Comparison of ENCODE assay signal across 9 mouse cellular contexts in genomic region chr11:69989949-69990348, GRCm38 (mm10). TPM values are rescaled to one million over a fixed set of nuclear protein-coding genes. Genes with fewer than 3 reads are reported as not detected.
DNase-seq lines count a peak whose midpoint lies in the region; ATAC-seq and TF ChIP-seq lines count a peak whose summit lies in the region.
"Had no signal": no experiment of that assay in that cellular context is flagged by ENCODE, and none has a peak within 500 bp of the region (broad histone marks: within the 10 kb centered on the region; RNA-seq: fewer than 3 reads in every experiment).

No protein-coding gene starts in this region.

- H3K4me3 ChIP-seq in intestine, embryonic 15.5 days (replicated peaks): no peak overlapping the region
- no peak overlapping the region for H3K4me3 ChIP-seq in intestine, embryonic 16.5 days (ENCODE audit: low read length)
- H3K4me3 ChIP-seq in testis, adult 2 months (ENCODE audit: control insufficient read depth, low read depth, low read length): peak overlapping the region; percentile 93

- H3K4me1 ChIP-seq in intestine, embryonic 15.5 days (replicated peaks): peaks cover 5% of the 10 kb centered on the region
- peaks cover 16% of the 10 kb centered on the region for H3K4me1 ChIP-seq in intestine, embryonic 16.5 days (ENCODE audit: control insufficient read depth, insufficient read depth, low read length)
- H3K4me1 ChIP-seq in testis, adult 2 months (ENCODE audit: control insufficient read depth, insufficient read depth, low read length): peaks cover 6% of the 10 kb centered on the region

- no peak for TF ChIP-seq POLR2A in testis, adult 2 months (IDR thresholded peaks at IDR 0.05; ENCODE audit: control insufficient read depth, low read depth, low read length)

- DNase-seq in cerebellum, adult 9-10 months: peak; percentile 49
- DNase-seq in cerebellum, adult 11 months: no peak
- no peak for DNase-seq in testis, postnatal 14 days (ENCODE audit: low spot score)
- DNase-seq in left cerebral cortex, postnatal 36 days (ENCODE audit: low spot score in 2 of 2): no peak
- no peak for DNase-seq in left cerebral cortex, postnatal 10 days (ENCODE audit: extremely low spot score in 1 of 2, low spot score in 2 of 2)
- DNase-seq: kidney, postnatal 14 days had no signal

- no peaks in the 10 kb centered on the region for H3K27me3 ChIP-seq in intestine, embryonic 15.5 days (replicated peaks)
- no peaks in the 10 kb centered on the region for H3K27me3 ChIP-seq in intestine, embryonic 16.5 days (replicated peaks; ENCODE audit: control insufficient read depth, insufficient read depth, low read length)
- H3K27me3 ChIP-seq in testis, adult 2 months (ENCODE audit: control insufficient read depth, insufficient read depth, low read length): no peaks in the 10 kb centered on the region

- no peak overlapping the region for H3K4me2 ChIP-seq in intestine, embryonic 15.5 days (replicated peaks)
- no peak overlapping the region for H3K4me2 ChIP-seq in intestine, embryonic 16.5 days (ENCODE audit: low read depth, low read length)

- WGBS in intestine, embryonic 15.5 days: 87% methylated on average over 8 of the region's 8 CpGs
- WGBS in intestine, embryonic 16.5 days: 88% methylated on average over 8 of the region's 8 CpGs

- intact Hi-C loops in left cerebral cortex, postnatal 36 days (cut with DNase I): no loop called here
- intact Hi-C loops in left cerebral cortex, postnatal 10 days (cut with DNase I): no loop called here

- no peak for ATAC-seq in intestine, embryonic 15.5 days
- ATAC-seq in intestine, embryonic 16.5 days: no peak

- TF ChIP-seq CTCF in testis, adult 2 months (IDR thresholded peaks at IDR 0.05; ENCODE audit: control insufficient read depth, insufficient read depth, insufficient replicate concordance, low read depth, low read length): no peak

- H3K9ac ChIP-seq in intestine, embryonic 15.5 days: no peak overlapping the region
- no peak overlapping the region for H3K9ac ChIP-seq in intestine, embryonic 16.5 days (ENCODE audit: low read depth, low read length)

- no peaks in the 10 kb centered on the region for H3K9me3 ChIP-seq in intestine, embryonic 15.5 days
- no peaks in the 10 kb centered on the region for H3K9me3 ChIP-seq in intestine, embryonic 16.5 days (ENCODE audit: control insufficient read depth, low read length)

- H3K36me3 ChIP-seq in intestine, embryonic 15.5 days: peaks cover 37% of the 10 kb centered on the region
- peaks cover 25% of the 10 kb centered on the region for H3K36me3 ChIP-seq in intestine, embryonic 16.5 days (ENCODE audit: control insufficient read depth, insufficient read depth, low read length)
- H3K36me3 ChIP-seq in testis, adult 2 months (ENCODE audit: control insufficient read depth, insufficient read depth, low read length): peaks cover 4% of the 10 kb centered on the region

- H3K27ac ChIP-seq in intestine, embryonic 15.5 days: 0 out of 2 replicates have a peak overlapping the region, but pooled peaks have one; percentile 40
- no peak overlapping the region for H3K27ac ChIP-seq in intestine, embryonic 16.5 days (ENCODE audit: low read length)
- H3K27ac ChIP-seq in testis, adult 2 months (ENCODE audit: control insufficient read depth, insufficient read depth, low read depth, low read length): peak overlapping the region; percentile 49; the same call in 1 of the 2 replicates

RNA-seq across cellular contexts. Expression of gene Gabarap, which starts 1.0 kb away (rescaled TPM):
- 529 and 559 TPM in 2 replicates for polyA plus RNA-seq in intestine, embryonic 15.5 days (2015; fragmentation: Nextera tagmentation; extraction: Ambion mirVana)
- polyA plus RNA-seq in intestine, embryonic 16.5 days (2015; fragmentation: Nextera tagmentation; extraction: Ambion mirVana): 639 and 679 TPM in 2 replicates
- polyA plus RNA-seq in testis, adult 2 months (2012; rRNA removed): 659 and 826 TPM in 2 replicates
- 100 to 1,000 TPM; 199 to 219 TPM for total RNA-seq in left cerebral cortex, postnatal 36 days (2021)
- 100 to 1,000 TPM; 252 to 266 TPM for total RNA-seq in left cerebral cortex, postnatal 10 days (2021)

RNA-seq across cellular contexts. Expression of gene Phf23, which starts 5.6 kb away (rescaled TPM):
- 58.6 and 61.3 TPM in 2 replicates for polyA plus RNA-seq in intestine, embryonic 15.5 days (2015; fragmentation: Nextera tagmentation; extraction: Ambion mirVana)
- 49.7 and 53.1 TPM in 2 replicates for polyA plus RNA-seq in intestine, embryonic 16.5 days (2015; fragmentation: Nextera tagmentation; extraction: Ambion mirVana)
- 19.0 and 21.2 TPM in 2 replicates for polyA plus RNA-seq in testis, adult 2 months (2012; rRNA removed)
- total RNA-seq in left cerebral cortex, postnatal 36 days (2021): 10 to 100 TPM; 41.3 to 46.1 TPM
- total RNA-seq in left cerebral cortex, postnatal 10 days (2021): 10 to 100 TPM; 35.2 to 38.6 TPM

RNA-seq across cellular contexts. Expression of gene Elp5, which starts 7.6 kb away (rescaled TPM):
- 102 and 105 TPM in 2 replicates for polyA plus RNA-seq in intestine, embryonic 15.5 days (2015; fragmentation: Nextera tagmentation; extraction: Ambion mirVana)
- polyA plus RNA-seq in intestine, embryonic 16.5 days (2015; fragmentation: Nextera tagmentation; extraction: Ambion mirVana): 92.6 and 106 TPM in 2 replicates
- 225 and 226 TPM in 2 replicates for polyA plus RNA-seq in testis, adult 2 months (2012; rRNA removed)
- 10 to 100 TPM; 79.2 to 88.5 TPM for total RNA-seq in left cerebral cortex, postnatal 36 days (2021)
- 100 to 1,000 TPM; 114 to 125 TPM for total RNA-seq in left cerebral cortex, postnatal 10 days (2021)

RNA-seq across cellular contexts. Expression of gene Ctdnep1, which starts 9.0 kb away (rescaled TPM):
- 23.2 and 26.3 TPM in 2 replicates for polyA plus RNA-seq in intestine, embryonic 15.5 days (2015; fragmentation: Nextera tagmentation; extraction: Ambion mirVana)
- 20.7 and 20.9 TPM in 2 replicates for polyA plus RNA-seq in intestine, embryonic 16.5 days (2015; fragmentation: Nextera tagmentation; extraction: Ambion mirVana)
- 120 and 137 TPM in 2 replicates for polyA plus RNA-seq in testis, adult 2 months (2012; rRNA removed)
- total RNA-seq in left cerebral cortex, postnatal 36 days (2021): 100 to 1,000 TPM; 112 to 128 TPM
- total RNA-seq in left cerebral cortex, postnatal 10 days (2021): 100 to 1,000 TPM; 104 to 118 TPM

RNA-seq across cellular contexts. Expression of gene Dvl2, which starts 10.4 kb away (rescaled TPM):
- 30.5 and 31.8 TPM in 2 replicates for polyA plus RNA-seq in intestine, embryonic 15.5 days (2015; fragmentation: Nextera tagmentation; extraction: Ambion mirVana)
- polyA plus RNA-seq in intestine, embryonic 16.5 days (2015; fragmentation: Nextera tagmentation; extraction: Ambion mirVana): 23.8 and 26.0 TPM in 2 replicates
- polyA plus RNA-seq in testis, adult 2 months (2012; rRNA removed): 15.2 and 16.4 TPM in 2 replicates
- 10 to 100 TPM; 25.4 to 36.0 TPM for total RNA-seq in left cerebral cortex, postnatal 36 days (2021)
- total RNA-seq in left cerebral cortex, postnatal 10 days (2021): 10 to 100 TPM; 27.5 to 30.3 TPM
